ENCODE assay signal across 19 mouse cellular contexts in the genomic region with DNA sequence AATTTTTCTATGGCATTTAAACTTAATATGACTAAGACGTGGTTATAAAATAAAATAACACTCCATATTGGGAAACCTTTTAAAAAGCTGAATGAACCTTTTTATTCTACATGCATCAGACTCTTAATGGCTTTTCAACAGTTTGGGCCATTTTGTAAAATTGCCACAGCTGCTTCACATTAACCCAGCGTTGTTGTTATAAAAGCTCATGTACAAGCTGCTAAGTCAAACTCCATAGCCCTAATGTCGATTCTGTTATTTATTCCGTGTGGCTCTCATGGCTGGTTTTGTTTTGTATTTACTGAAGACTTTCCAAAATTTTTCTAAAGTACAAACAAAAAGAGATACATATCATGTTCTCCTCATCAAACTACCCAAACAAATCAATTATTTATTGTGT.
"Had no signal": no experiment of that assay in that cellular context is flagged by ENCODE, and none has a peak within 500 bp of the region (broad histone marks: within the 10 kb centered on the region; RNA-seq: fewer than 3 reads in every experiment).

No protein-coding gene starts in this region.

- H3K27me3 ChIP-seq: liver, embryonic 13.5 days; megakaryocyte, embryonic 14.5 days; midbrain, embryonic 12.5 days; neural tube, embryonic 13.5 days; stomach, embryonic 15.5 days had no signal

- H3K4me2 ChIP-seq: liver, embryonic 13.5 days; midbrain, embryonic 12.5 days; neural tube, embryonic 13.5 days; stomach, embryonic 15.5 days had no signal

- ATAC-seq: intestine, postnatal 0 days; liver, postnatal 0 days; midbrain, embryonic 16.5 days had no signal

- H3K4me3 ChIP-seq: liver, embryonic 13.5 days; megakaryocyte, embryonic 14.5 days; midbrain, embryonic 12.5 days; neural tube, embryonic 13.5 days; stomach, embryonic 15.5 days had no signal

- H3K27ac ChIP-seq: kidney, postnatal 0 days; liver, embryonic 13.5 days; macrophage; midbrain, embryonic 12.5 days; neural tube, embryonic 13.5 days; stomach, embryonic 15.5 days had no signal

- DNase-seq: kidney, adult 8-10 months; kidney, postnatal 36 days; layer of hippocampus, adult 9-11 months; layer of hippocampus, postnatal 36 days; liver; liver, embryonic 13.5 days; liver, postnatal 0 days; lung, postnatal 10 days; retina, postnatal 1 day; right cerebral cortex, postnatal 4 days; thymus, postnatal 4 days had no signal

- H3K9me3 ChIP-seq: liver, embryonic 13.5 days; midbrain, embryonic 12.5 days; neural tube, embryonic 13.5 days; stomach, embryonic 15.5 days had no signal

- H3K4me1 ChIP-seq: liver, embryonic 13.5 days; megakaryocyte, embryonic 14.5 days; midbrain, embryonic 12.5 days; neural tube, embryonic 13.5 days; stomach, embryonic 15.5 days had no signal

- H3K36me3 ChIP-seq: liver, embryonic 13.5 days; midbrain, embryonic 12.5 days; neural tube, embryonic 13.5 days; stomach, embryonic 15.5 days had no signal

- H3K9ac ChIP-seq: liver, embryonic 13.5 days; liver, postnatal 0 days; midbrain, embryonic 12.5 days; neural tube, embryonic 13.5 days; stomach, embryonic 15.5 days had no signal
